In the genomic region with DNA sequence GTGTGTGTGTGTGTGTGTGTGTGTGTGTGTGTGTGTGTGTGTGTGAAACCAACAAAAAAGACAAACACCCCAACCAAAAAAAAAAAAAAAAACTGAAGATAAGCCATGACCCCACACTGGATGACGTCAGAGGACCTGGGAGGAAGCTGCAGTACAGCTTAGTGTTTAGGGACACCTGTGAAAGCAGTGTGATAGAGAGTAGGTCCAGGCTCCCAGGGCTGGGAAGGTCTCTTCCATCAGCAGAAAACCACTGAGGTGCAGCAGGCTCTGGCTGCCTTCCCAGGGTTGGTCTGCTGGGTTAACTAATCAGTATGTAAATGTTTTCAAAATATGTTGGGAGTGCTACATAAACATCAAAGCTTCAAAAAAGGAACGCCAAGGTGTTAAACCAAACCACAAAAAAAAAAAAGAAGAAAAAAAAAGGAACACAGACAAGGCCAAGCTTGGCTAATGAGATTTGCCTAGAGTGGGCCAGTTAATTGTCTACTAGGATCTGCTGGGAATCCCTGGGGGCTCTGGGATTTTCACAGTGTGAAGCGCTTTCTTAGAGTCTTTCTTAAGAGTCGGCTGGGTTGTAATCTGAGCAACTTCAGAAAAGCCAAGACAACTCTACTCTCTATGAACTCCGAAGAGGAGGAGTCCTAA, we compare ENCODE assay signal across 13 mouse cellular contexts. TPM values are rescaled to one million over a fixed set of nuclear protein-coding genes. Genes with fewer than 3 reads are reported as not detected.
DNase-seq lines count a peak whose midpoint lies in the region; ATAC-seq lines count a peak whose summit lies in the region.
"Had no signal": no experiment of that assay in that cellular context is flagged by ENCODE, and none has a peak within 500 bp of the region (broad histone marks: within the 10 kb centered on the region; RNA-seq: fewer than 3 reads in every experiment).

No protein-coding gene starts in this region.

- no peak overlapping the region for H3K27ac ChIP-seq in forebrain, embryonic 14.5 days (ENCODE audit: low read depth, low read length)
- no peak overlapping the region for H3K27ac ChIP-seq in forebrain, embryonic 10.5 days
- H3K27ac ChIP-seq: heart, embryonic 13.5 days had no signal

- no peak overlapping the region for H3K9ac ChIP-seq in forebrain, embryonic 14.5 days (ENCODE audit: low read length)
- H3K9ac ChIP-seq: heart, embryonic 13.5 days had no signal

- H3K9me3 ChIP-seq in forebrain, embryonic 14.5 days (replicated peaks; ENCODE audit: control insufficient read depth, low read length), result no peaks in the 10 kb centered on the region
- no peaks in the 10 kb centered on the region for H3K9me3 ChIP-seq in forebrain, embryonic 10.5 days
- H3K9me3 ChIP-seq: heart, embryonic 13.5 days; neural tube, embryonic 15.5 days had no signal

- peak; percentile 33; the same call in 1 of the 2 replicates for ATAC-seq in forebrain, embryonic 14.5 days

- 4% methylated on average over 5 of the region's 5 CpGs for WGBS in forebrain, embryonic 14.5 days
- WGBS in forebrain, embryonic 10.5 days, result 10% methylated on average over 5 of the region's 5 CpGs

- no peak overlapping the region for H3K4me3 ChIP-seq in forebrain, embryonic 14.5 days (ENCODE audit: low read depth, low read length)
- H3K4me3 ChIP-seq in forebrain, embryonic 10.5 days, result no peak overlapping the region
- H3K4me3 ChIP-seq: heart, embryonic 13.5 days; neural tube, embryonic 15.5 days had no signal

- H3K4me1 ChIP-seq in forebrain, embryonic 14.5 days (ENCODE audit: control insufficient read depth, insufficient read depth, low read length), result peaks cover 32% of the 10 kb centered on the region
- H3K4me1 ChIP-seq in forebrain, embryonic 10.5 days, result peaks cover 64% of the 10 kb centered on the region

- peak; percentile 80 for DNase-seq in forebrain, embryonic 14.5 days (ENCODE audit: low spot score)
- DNase-seq in forebrain, embryonic 10.5 days (ENCODE audit: extremely low spot score, low spot score), result no peak
- DNase-seq in MN1 (ENCODE audit: low spot score), result peak; percentile 60
- peak; percentile 40 to 48 for DNase-seq in kidney, adult 8-10 months
- peak; percentile 28 for DNase-seq in splenic B cell, adult 2 months (ENCODE audit: low read depth, low spot score)
- no peak for DNase-seq in adrenal gland, postnatal 4 days (ENCODE audit: low spot score in 2 of 2)
- DNase-seq in right cerebral cortex, postnatal 10 days (ENCODE audit: low spot score in 2 of 2), result no peak
- no peak for DNase-seq in heart, adult 11 months
- DNase-seq: cerebellum, adult 9-10 months had no signal

- H3K36me3 ChIP-seq in forebrain, embryonic 14.5 days (ENCODE audit: control insufficient read depth, insufficient read depth, low read length), result no peaks in the 10 kb centered on the region
- peaks cover 7% of the 10 kb centered on the region; the same call in 1 of the 2 replicates for H3K36me3 ChIP-seq in forebrain, embryonic 10.5 days (replicated peaks)
- H3K36me3 ChIP-seq in splenic B cell, adult 2 months (ENCODE audit: control insufficient read depth, insufficient read depth, low read length, poor library complexity, severe bottlenecking), result peaks cover 5% of the 10 kb centered on the region; the same call in 1 of the 2 replicates
- H3K36me3 ChIP-seq: neural tube, embryonic 15.5 days had no signal

- no peak overlapping the region for H3K4me2 ChIP-seq in forebrain, embryonic 14.5 days (ENCODE audit: low read length)
- H3K4me2 ChIP-seq: heart, embryonic 13.5 days; neural tube, embryonic 15.5 days had no signal

- H3K27me3 ChIP-seq in forebrain, embryonic 14.5 days (replicated peaks; ENCODE audit: control insufficient read depth, insufficient read depth, low read length), result no peaks in the 10 kb centered on the region
- H3K27me3 ChIP-seq in forebrain, embryonic 10.5 days (ENCODE audit: poor library complexity, severe bottlenecking), result peaks cover 71% of the 10 kb centered on the region
- no peaks in the 10 kb centered on the region for H3K27me3 ChIP-seq in splenic B cell, adult 2 months (ENCODE audit: control insufficient read depth, insufficient read depth, low read length, poor library complexity, severe bottlenecking)
- H3K27me3 ChIP-seq: heart, embryonic 13.5 days; neural tube, embryonic 15.5 days had no signal

RNA-seq across cellular contexts. Expression of a gene that starts 8.6 kb away (rescaled TPM):
- 14.8 and 26.9 TPM in 2 replicates for polyA plus RNA-seq in forebrain, embryonic 14.5 days (2014; fragmentation: Nextera tagmentation; extraction: Ambion mirVana)
- polyA plus RNA-seq in forebrain, embryonic 10.5 days (2016; fragmentation: Nextera tagmentation; extraction: Ambion mirVana), result 8.9 and 9.7 TPM in 2 replicates
- 10 to 100 TPM; 44.6 to 45.0 TPM for total RNA-seq in adrenal gland, postnatal 4 days (2021)

RNA-seq across cellular contexts. Expression of a gene that starts 49.0 kb away (rescaled TPM):
- not detected in 2 replicates for polyA plus RNA-seq in forebrain, embryonic 14.5 days (2014; fragmentation: Nextera tagmentation; extraction: Ambion mirVana)
- polyA plus RNA-seq in forebrain, embryonic 10.5 days (2016; fragmentation: Nextera tagmentation; extraction: Ambion mirVana), result not detected in 2 replicates
- not detected for total RNA-seq in adrenal gland, postnatal 4 days (2021)
- total RNA-seq: adrenal gland, adult 2 months had no signal
- polyA plus RNA-seq: adrenal gland, adult 2 months; heart, embryonic 13.5 days; large intestine, adult 2 months had no signal

Comparison
In these comparisons a context has a peak if more than half of its experiments do, and no peak if none do; other contexts are left out.
1. DNase-seq: peak in forebrain, embryonic 14.5 days (single experiment), MN1 (single experiment), kidney, adult 8-10 months (2 of 2) and splenic B cell, adult 2 months (single experiment); none in forebrain, embryonic 10.5 days (single experiment), adrenal gland, postnatal 4 days (0 of 2), right cerebral cortex, postnatal 10 days (0 of 2) and heart, adult 11 months (single experiment).